Comparison of ENCODE assay signal across 14 mouse cellular contexts in the genomic region with DNA sequence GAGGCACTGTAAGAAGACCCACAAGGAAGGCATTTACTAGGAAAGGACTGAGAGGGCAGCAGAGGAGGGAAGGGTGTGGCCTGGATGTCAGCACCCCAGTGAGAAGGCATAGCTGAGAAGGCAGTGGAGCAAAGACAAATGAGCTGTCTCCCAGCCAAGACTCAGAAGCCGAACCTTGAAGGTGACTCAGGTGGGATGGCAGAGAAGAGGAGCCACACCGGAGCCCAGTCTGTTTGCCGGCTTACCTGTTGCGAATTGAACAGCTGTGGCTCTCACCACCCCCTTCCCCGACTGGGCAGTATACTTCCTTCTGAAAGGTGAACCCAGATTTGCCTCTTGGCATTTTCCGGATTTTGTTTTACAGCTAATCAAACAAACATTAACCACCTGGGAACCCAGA.
DNase-seq lines count a peak whose midpoint lies in the region.
"Had no signal": no experiment of that assay in that cellular context is flagged by ENCODE, and none has a peak within 500 bp of the region (broad histone marks: within the 10 kb centered on the region; RNA-seq: fewer than 3 reads in every experiment).

No protein-coding gene starts in this region.

- DNase-seq in cerebellum, adult 18-20 months = peak; percentile 43 to 50
- DNase-seq in cerebellum, postnatal 4 days (ENCODE audit: low spot score in 2 of 2) = no peak
- DNase-seq in kidney, adult 9 months = peak; percentile 3
- DNase-seq in kidney, postnatal 25 days = no peak
- peak; percentile 40 for DNase-seq in brain, adult 2 months (ENCODE audit: low read depth, low spot score)
- DNase-seq in cerebellum, postnatal 36 days = peak; percentile 21 to 37
- no peak for DNase-seq in testis, postnatal 14 days (ENCODE audit: low spot score)
- DNase-seq: adrenal gland, postnatal 10 days; gastrocnemius, postnatal 25 days; heart, adult 18-20 months; heart, postnatal 4 days; spleen, adult 18-20 months; thymus, adult 18-20 months; thymus, postnatal 25 days had no signal

Comparison
In these comparisons a context has a peak if more than half of its experiments do, and no peak if none do; other contexts are left out.
1. DNase-seq: peak in cerebellum, adult 18-20 months (2 of 2), kidney, adult 9 months (single experiment), brain, adult 2 months (single experiment) and cerebellum, postnatal 36 days (2 of 2); none in cerebellum, postnatal 4 days (0 of 2), kidney, postnatal 25 days (0 of 2) and testis, postnatal 14 days (single experiment).